Mouse (Mus musculus) cerebellum, adult 2 months (tissue): ENCODE results near the gene Pex11g.

ENCODE experiments used
- CTCF ChIP-seq: fragments of 200-500 bp; IDR thresholded peaks from 2 replicates; pipeline ENCODE4 v1.5.1; 2011; ENCODE audit warnings: low read depth, mild to moderate bottlenecking, control low read depth, low read length, moderate library complexity, borderline replicate concordance; ENCODE audit not compliant: insufficient read depth
- POLR2A ChIP-seq: fragments of 200-500 bp; IDR thresholded peaks from 2 replicates; pipeline ENCODE4 v1.6.1; 2011; ENCODE audit warnings: low read length, control low read depth, borderline replicate concordance; ENCODE audit not compliant: insufficient read depth

DNA sequence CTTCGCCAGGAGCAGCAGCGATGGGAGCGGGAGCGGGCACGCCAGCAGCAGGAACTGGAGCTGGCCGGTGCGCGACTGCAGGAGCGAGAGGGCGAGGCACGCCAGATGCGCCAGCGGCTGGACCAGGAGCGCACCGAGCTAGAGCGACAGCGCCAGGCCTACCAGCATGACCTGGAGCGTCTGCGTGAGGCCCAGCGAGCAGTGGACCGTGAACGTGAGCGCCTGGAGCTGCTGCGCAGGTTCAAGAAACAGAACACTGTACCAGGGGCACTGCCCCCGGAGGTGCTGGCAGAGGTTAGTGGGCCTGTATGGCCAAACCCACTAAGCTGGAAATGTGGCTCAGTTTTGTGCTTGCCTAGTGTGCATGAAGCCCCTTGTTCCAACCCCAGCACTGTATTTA, 15.5 kb downstream of the Pex11g start:
- TF ChIP-seq CTCF = no peak
- no peak for TF ChIP-seq POLR2A
